Mouse (Mus musculus): ENCODE results near the gene Zbtb39.

- TF ChIP-seq CTCF (IDR thresholded peaks at IDR 0.05), result no peak
- TF ChIP-seq POLR2A (IDR thresholded peaks at IDR 0.05; ENCODE audit: insufficient read depth, low read depth, low read length), result no peak
- no peak for TF ChIP-seq EP300 (IDR thresholded peaks at IDR 0.05; ENCODE audit: insufficient read depth, low read depth, low read length)
These were observed 24.8 kb downstream of the Zbtb39 start for GRCm38 (mm10) chr10:127763914-127764680.
